Mouse (Mus musculus) lung, postnatal 14 days (tissue): Measurements from ENCODE around the gene Slc6a11.
A peak's percentile ranks its signal among the peaks of the same experiment; 100 is the strongest.

Source experiments
- DNase-seq: peaks from one replicate; pipeline ENCODE4 v3.0.0; 2021

Slc6a11 gene

GRCm38 (mm10) chr6:114131122-114131872 is at the start of gene Slc6a11:
Gene Slc6a11, plus strand, starts transcription at chr6:114131241.
- no peak for DNase-seq

- DNase-seq = peak; percentile 40
Measured at GRCm38 (mm10) chr6:114087106-114087505, 43.9 kb upstream of the Slc6a11 start.

- peak; percentile 70 for DNase-seq
Measured at GRCm38 (mm10) chr6:114089626-114090025, 41.4 kb upstream of the Slc6a11 start.

GRCm38 (mm10) chr6:114092216-114092615 is 38.8 kb upstream of the Slc6a11 start:
- DNase-seq = no peak

- no peak for DNase-seq
Measured at GRCm38 (mm10) chr6:114094251-114094650, 36.8 kb upstream of the Slc6a11 start.

GRCm38 (mm10) chr6:114096574-114096973 is 34.5 kb upstream of the Slc6a11 start:
- DNase-seq = no peak

- DNase-seq = no peak
Measured at GRCm38 (mm10) chr6:114101923-114102322, 29.1 kb upstream of the Slc6a11 start.

- no peak for DNase-seq
Measured at GRCm38 (mm10) chr6:114119507-114119906, 11.5 kb upstream of the Slc6a11 start.

- DNase-seq = no peak
Measured at GRCm38 (mm10) chr6:114125530-114125929, 5.5 kb upstream of the Slc6a11 start.

GRCm38 (mm10) chr6:114132472-114132871 is 1.4 kb downstream of the Slc6a11 start:
- DNase-seq = no peak

- no peak for DNase-seq
Measured at GRCm38 (mm10) chr6:114132916-114133315, 1.9 kb downstream of the Slc6a11 start.

- DNase-seq = no peak
Measured at GRCm38 (mm10) chr6:114138970-114139369, 7.9 kb downstream of the Slc6a11 start.

- no peak for DNase-seq
Measured at GRCm38 (mm10) chr6:114141481-114141880, 10.4 kb downstream of the Slc6a11 start.

GRCm38 (mm10) chr6:114142480-114142879 is 11.4 kb downstream of the Slc6a11 start:
- DNase-seq = no peak

GRCm38 (mm10) chr6:114143544-114143943 is 12.5 kb downstream of the Slc6a11 start:
- no peak for DNase-seq

- DNase-seq = no peak
Measured at GRCm38 (mm10) chr6:114144447-114145105, 13.5 kb downstream of the Slc6a11 start.

GRCm38 (mm10) chr6:114145650-114146329 is 14.7 kb downstream of the Slc6a11 start:
- DNase-seq = no peak

- DNase-seq = no peak
Measured at GRCm38 (mm10) chr6:114155720-114156119, 24.7 kb downstream of the Slc6a11 start.

- no peak for DNase-seq
Measured at GRCm38 (mm10) chr6:114158811-114159210, 27.8 kb downstream of the Slc6a11 start.

- no peak for DNase-seq
Measured at GRCm38 (mm10) chr6:114160732-114161131, 29.7 kb downstream of the Slc6a11 start.

GRCm38 (mm10) chr6:114174052-114174397 is 43.0 kb downstream of the Slc6a11 start:
- DNase-seq = no peak

GRCm38 (mm10) chr6:114174398-114175140 is 43.5 kb downstream of the Slc6a11 start:
- DNase-seq = no peak

GRCm38 (mm10) chr6:114178141-114178540 is 47.1 kb downstream of the Slc6a11 start:
- DNase-seq = no peak
